Mouse (Mus musculus): Measurements from ENCODE around the gene Dcaf1.

Gene Dcaf1

DNA sequence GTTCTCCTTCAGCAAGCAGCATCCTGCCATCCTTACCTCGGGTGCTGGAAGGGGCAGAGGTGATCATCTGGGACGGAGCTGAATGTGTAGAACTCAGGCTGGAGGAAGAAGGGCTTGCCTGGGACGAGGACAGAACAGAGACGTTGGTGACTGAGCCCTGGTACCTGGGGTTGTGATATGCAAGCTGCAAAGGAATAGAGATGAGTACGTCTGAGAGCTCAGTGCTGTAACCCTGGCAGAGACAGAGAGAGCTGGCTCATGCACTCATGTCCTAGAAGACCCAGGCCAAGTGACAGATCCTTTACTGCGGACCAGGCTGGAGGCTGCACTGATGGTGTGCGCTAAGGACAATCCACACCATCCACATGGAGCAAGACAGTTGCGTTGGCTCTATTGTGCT is 84.9 kb downstream of the Dcaf1 start:
- no peak for DNase-seq (ENCODE audit: low spot score in 2 of 2)

DNA sequence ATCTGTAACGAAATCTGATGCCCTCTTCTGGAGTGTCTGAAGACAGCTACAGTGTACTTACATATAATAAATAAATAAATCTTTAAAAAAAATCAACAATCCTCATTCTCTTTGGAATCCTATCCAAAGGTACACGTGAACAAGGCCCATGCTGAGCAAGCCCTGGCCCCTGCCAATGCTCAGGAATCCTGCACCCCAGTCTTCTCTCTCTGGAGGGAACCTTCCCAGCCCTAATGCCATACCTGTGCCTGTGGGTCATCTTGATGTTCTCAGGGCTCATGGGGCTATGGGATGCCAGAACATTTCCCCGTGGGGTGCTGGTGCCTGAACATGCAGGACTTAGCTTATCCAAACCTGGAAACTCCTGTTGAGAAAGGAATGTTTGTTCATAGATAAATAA is 86.5 kb downstream of the Dcaf1 start:
- DNase-seq (ENCODE audit: low spot score in 2 of 2): no peak

DNA sequence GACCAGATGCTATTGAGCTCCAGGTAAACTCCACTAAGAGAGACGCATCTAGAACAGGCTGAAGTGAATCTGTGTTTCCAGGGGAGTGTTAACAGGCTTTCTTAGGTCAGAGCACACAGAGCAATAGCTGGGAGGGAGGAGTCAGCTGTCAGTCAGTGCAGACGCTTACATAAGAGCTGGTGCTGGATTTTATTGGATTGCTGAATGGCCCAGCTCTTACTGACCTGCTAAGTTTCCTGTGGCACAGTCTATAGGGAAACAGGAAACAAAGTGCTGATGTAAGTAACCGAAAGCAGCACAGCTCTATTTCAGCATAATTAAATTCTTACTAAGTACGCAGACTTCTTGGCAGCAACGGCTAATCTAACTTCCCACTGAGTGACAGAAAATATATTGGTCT is 87.0 kb downstream of the Dcaf1 start:
- no peak for DNase-seq (ENCODE audit: low spot score in 2 of 2)

DNA sequence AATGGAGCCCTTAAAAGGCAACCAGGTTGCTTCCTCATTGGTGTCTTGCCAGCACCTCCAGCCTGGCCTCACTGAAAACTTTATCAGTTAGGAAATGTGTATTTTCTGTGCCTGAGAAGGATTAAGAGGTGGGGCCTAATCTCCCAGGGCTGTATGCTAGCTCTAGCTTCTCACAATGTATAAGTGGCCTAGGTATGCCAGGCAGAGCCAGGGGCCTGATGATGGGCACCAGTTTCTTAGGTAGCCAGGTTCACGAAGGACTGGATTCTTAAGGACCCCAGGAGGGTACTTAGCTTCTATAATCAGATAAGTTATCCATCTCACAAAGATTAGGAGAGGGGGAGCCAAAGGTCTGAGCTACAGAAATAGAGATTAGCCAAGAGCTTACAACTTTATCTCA is 90.0 kb downstream of the Dcaf1 start:
- DNase-seq (ENCODE audit: low spot score in 2 of 2): no peak

DNA sequence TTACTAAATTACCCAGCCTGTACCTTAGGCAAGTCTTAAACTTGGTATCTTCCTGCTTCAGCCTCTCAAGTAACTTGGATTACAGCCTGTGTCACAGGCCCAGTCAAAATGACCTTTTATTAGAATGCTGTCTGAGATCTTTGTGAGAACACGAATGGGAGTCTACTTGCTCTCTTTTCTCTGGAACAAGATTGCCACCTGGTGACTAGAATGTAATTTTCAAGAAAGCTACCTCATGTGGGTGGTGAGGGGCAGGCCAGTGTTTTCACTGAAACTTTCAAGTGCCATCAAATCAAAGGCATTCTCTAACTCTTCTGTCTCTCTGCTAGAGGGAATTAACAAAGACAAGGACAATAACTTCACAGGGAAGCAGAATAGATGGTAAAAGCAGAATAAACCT is 92.1 kb downstream of the Dcaf1 start:
- no peak for DNase-seq (ENCODE audit: low spot score in 2 of 2)

DNA sequence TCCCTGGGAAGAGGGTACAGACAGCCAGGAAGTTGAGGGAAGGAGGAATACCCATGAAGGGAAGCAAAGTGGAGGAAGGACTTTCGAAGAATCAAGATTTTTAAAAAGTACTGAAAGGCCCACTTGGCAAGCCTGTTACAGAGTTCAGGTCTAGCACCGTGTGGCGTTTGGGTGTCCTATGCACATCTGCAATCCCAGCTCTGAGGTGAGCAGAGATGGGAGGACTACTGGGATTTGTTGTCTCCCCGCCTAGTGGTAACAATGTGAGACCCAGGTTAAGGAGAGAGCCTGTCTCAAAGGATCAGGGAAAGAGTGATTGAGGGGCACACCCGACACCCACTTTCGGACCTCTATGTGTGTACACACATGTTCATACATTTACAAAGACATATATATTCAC is 93.2 kb downstream of the Dcaf1 start:
- DNase-seq (ENCODE audit: low spot score in 2 of 2): no peak

All from right cerebral cortex, adult 2 months (tissue).